Mouse (Mus musculus) liver, embryonic 12.5 days (tissue): ENCODE data around the gene Polr3b. TPM values are rescaled to one million over a fixed set of nuclear protein-coding genes. Genes with fewer than 3 reads are reported as not detected.

ENCODE experiments used
- ATAC-seq: fragments of 200-750 bp; cut with Nextera tagmentation; 2 replicates; pipeline ENCODE4 v1.8.0; 2017; ENCODE audit warnings: moderate number of reproducible peaks, mild to moderate bottlenecking, moderate library complexity
- H3K27ac ChIP-seq: fragments of 300-500 bp; sonication (generic); 2 replicates; pipeline ENCODE4 v1.5.1; 2016; ENCODE audit warnings: mild to moderate bottlenecking
- H3K27me3 ChIP-seq: fragments of 300-500 bp; sonication (generic); replicated peaks from 2 replicates; pipeline ENCODE4 v1.6.1; 2016; ENCODE audit warnings: mild to moderate bottlenecking, moderate library complexity
- H3K36me3 ChIP-seq: fragments of 300-500 bp; sonication (generic); 2 replicates; pipeline ENCODE4 v1.6.1; 2016; ENCODE audit warnings: mild to moderate bottlenecking, moderate library complexity
- H3K4me1 ChIP-seq: fragments of 300-500 bp; sonication (generic); 2 replicates; pipeline ENCODE4 v1.6.1; 2016
- H3K4me2 ChIP-seq: fragments of 300-500 bp; sonication (generic); 2 replicates; pipeline ENCODE4 v1.6.1; 2016; ENCODE audit warnings: mild to moderate bottlenecking, moderate library complexity
- H3K4me3 ChIP-seq: fragments of 300-500 bp; sonication (generic); 2 replicates; pipeline ENCODE4 v1.5.1; 2016; ENCODE audit warnings: mild to moderate bottlenecking, moderate library complexity
- H3K9ac ChIP-seq: fragments of 300-500 bp; sonication (generic); 2 replicates; pipeline ENCODE4 v1.6.1; 2016; ENCODE audit warnings: mild to moderate bottlenecking, moderate library complexity
- H3K9me3 ChIP-seq: fragments of 300-500 bp; sonication (generic); replicated peaks from 2 replicates; pipeline ENCODE4 v1.6.1; 2016; ENCODE audit warnings: mild to moderate bottlenecking, moderate library complexity
- WGBS: fragments of 180-500 bp; shearing (Covaris S2); methylation state at CpG from one replicate; pipeline ENCODE4 v1.1.7; 2016; ENCODE audit not compliant: insufficient replicate concordance; 5-methylcytosine and 5-hydroxymethylcytosine counted together
- polyA plus RNA-seq: library from polyadenylated mRNA; unstranded; fragments of >200 nt; fragmentation: Nextera tagmentation; extraction: Ambion mirVana; gene quantifications from 2 replicates; pipeline ENCODE4 v1.2.1, GENCODE M21; 2016

Polr3b gene
- polyA plus RNA-seq, 1 experiment from 2014 or later, result 9.9 TPM

- H3K27me3 ChIP-seq, result no peaks in the 10 kb centered on the region
- peaks cover 60% of the 10 kb centered on the region for H3K36me3 ChIP-seq
- 84% methylated on average over 1 of the region's 1 CpGs for WGBS
- H3K4me2 ChIP-seq, result no peak overlapping the region
- H3K4me3 ChIP-seq, result no peak overlapping the region
- H3K27ac ChIP-seq, result peak overlapping the region; percentile 93; the same call in 1 of the 2 replicates
- ATAC-seq, result no peak
- no peak overlapping the region for H3K9ac ChIP-seq
- no peaks in the 10 kb centered on the region for H3K9me3 ChIP-seq
- peaks cover 46% of the 10 kb centered on the region for H3K4me1 ChIP-seq
Measured at GRCm38 (mm10) chr10:84702115-84702514, 80.0 kb downstream of the Polr3b start.

- Histone ChIP-seq H3K4me2 (no peak overlapping the region), H3K9ac (no peak overlapping the region), H3K9me3 (no peaks in the 10 kb centered on the region), H3K36me3 (peaks cover 42% of the 10 kb centered on the region), H3K4me3 (no peak overlapping the region), H3K27ac (no peak overlapping the region), H3K4me1 (peaks cover 39% of the 10 kb centered on the region), H3K27me3 (no peaks in the 10 kb centered on the region)
- 72% methylated on average over 1 of the region's 1 CpGs for WGBS
- ATAC-seq, result no peak
Measured at GRCm38 (mm10) chr10:84704594-84704993, 82.5 kb downstream of the Polr3b start.

- no peaks in the 10 kb centered on the region for H3K9me3 ChIP-seq
- H3K36me3 ChIP-seq, result peaks cover 36% of the 10 kb centered on the region
- WGBS, result 75% methylated on average over 7 of the region's 7 CpGs
- ATAC-seq, result no peak
- H3K4me3 ChIP-seq, result no peak overlapping the region
- H3K27ac ChIP-seq, result no peak overlapping the region
- no peak overlapping the region for H3K4me2 ChIP-seq
- no peak overlapping the region for H3K9ac ChIP-seq
- H3K27me3 ChIP-seq, result no peaks in the 10 kb centered on the region
- peaks cover 32% of the 10 kb centered on the region for H3K4me1 ChIP-seq
Measured at GRCm38 (mm10) chr10:84705234-84705633, 83.1 kb downstream of the Polr3b start.

GRCm38 (mm10) chr10:84706543-84706942 is 84.5 kb downstream of the Polr3b start:
- Histone ChIP-seq H3K36me3 (peaks cover 23% of the 10 kb centered on the region), H3K27me3 (no peaks in the 10 kb centered on the region), H3K4me2 (no peak overlapping the region), H3K4me1 (peaks cover 19% of the 10 kb centered on the region), H3K9me3 (no peaks in the 10 kb centered on the region), H3K27ac (no peak overlapping the region), H3K4me3 (no peak overlapping the region), H3K9ac (no peak overlapping the region)
- ATAC-seq, result no peak
- 73% methylated on average over 8 of the region's 8 CpGs for WGBS

- no peak for ATAC-seq
- Histone ChIP-seq H3K9ac (0 out of 2 replicates have a peak overlapping the region, but pooled peaks have one; percentile 3), H3K36me3 (peaks cover 16% of the 10 kb centered on the region), H3K27me3 (no peaks in the 10 kb centered on the region), H3K9me3 (no peaks in the 10 kb centered on the region), H3K27ac (no peak overlapping the region), H3K4me3 (no peak overlapping the region), H3K4me1 (peaks cover 12% of the 10 kb centered on the region), H3K4me2 (no peak overlapping the region)
- WGBS, result 48% methylated on average over 6 of the region's 6 CpGs
Measured at GRCm38 (mm10) chr10:84707226-84707625, 85.1 kb downstream of the Polr3b start.

GRCm38 (mm10) chr10:84707752-84708530 is 85.8 kb downstream of the Polr3b start:
- Histone ChIP-seq H3K27me3 (no peaks in the 10 kb centered on the region), H3K27ac (no peak overlapping the region), H3K9me3 (no peaks in the 10 kb centered on the region), H3K36me3 (peaks cover 12% of the 10 kb centered on the region; the same call in 1 of the 2 replicates), H3K4me3 (no peak overlapping the region), H3K4me1 (peaks cover 10% of the 10 kb centered on the region; the same call in 1 of the 2 replicates), H3K9ac (no peak overlapping the region), H3K4me2 (no peak overlapping the region)
- no peak for ATAC-seq
- WGBS, result 65% methylated on average over 14 of the region's 14 CpGs

GRCm38 (mm10) chr10:84710192-84710591 is 88.1 kb downstream of the Polr3b start:
- peaks cover 28% of the 10 kb centered on the region for H3K36me3 ChIP-seq
- no peak overlapping the region for H3K4me2 ChIP-seq
- H3K4me3 ChIP-seq, result no peak overlapping the region
- H3K27ac ChIP-seq, result no peak overlapping the region
- H3K4me1 ChIP-seq, result peaks cover 10% of the 10 kb centered on the region; the same call in 1 of the 2 replicates
- no peaks in the 10 kb centered on the region for H3K27me3 ChIP-seq
- no peak for ATAC-seq
- WGBS, result 76% methylated on average over 4 of the region's 4 CpGs
- no peak overlapping the region for H3K9ac ChIP-seq
- H3K9me3 ChIP-seq, result no peaks in the 10 kb centered on the region

GRCm38 (mm10) chr10:84710827-84711226 is 88.7 kb downstream of the Polr3b start:
- Histone ChIP-seq H3K27me3 (no peaks in the 10 kb centered on the region), H3K9ac (no peak overlapping the region), H3K27ac (no peak overlapping the region), H3K4me1 (peaks cover 10% of the 10 kb centered on the region; the same call in 1 of the 2 replicates), H3K36me3 (peaks cover 33% of the 10 kb centered on the region), H3K9me3 (no peaks in the 10 kb centered on the region), H3K4me3 (no peak overlapping the region), H3K4me2 (no peak overlapping the region)
- ATAC-seq, result no peak
- 75% methylated on average over 4 of the region's 4 CpGs for WGBS

GRCm38 (mm10) chr10:84711479-84711878 is 89.4 kb downstream of the Polr3b start:
- H3K27ac ChIP-seq, result no peak overlapping the region
- no peak overlapping the region for H3K4me2 ChIP-seq
- no peaks in the 10 kb centered on the region for H3K27me3 ChIP-seq
- no peak overlapping the region for H3K4me3 ChIP-seq
- 87% methylated on average over 8 of the region's 8 CpGs for WGBS
- peaks cover 37% of the 10 kb centered on the region for H3K36me3 ChIP-seq
- H3K9me3 ChIP-seq, result no peaks in the 10 kb centered on the region
- H3K4me1 ChIP-seq, result peaks cover 8% of the 10 kb centered on the region; the same call in 1 of the 2 replicates
- H3K9ac ChIP-seq, result no peak overlapping the region
- no peak for ATAC-seq

- Histone ChIP-seq H3K9ac (no peak overlapping the region), H3K27me3 (no peaks in the 10 kb centered on the region), H3K4me2 (no peak overlapping the region), H3K27ac (no peak overlapping the region), H3K4me3 (no peak overlapping the region), H3K4me1 (0 out of 2 replicates have a peak, but pooled peaks cover 5% of the 10 kb centered on the region), H3K36me3 (peaks cover 41% of the 10 kb centered on the region), H3K9me3 (no peaks in the 10 kb centered on the region)
- 77% methylated on average over 5 of the region's 5 CpGs for WGBS
- ATAC-seq, result no peak
Measured at GRCm38 (mm10) chr10:84711940-84712339, 89.8 kb downstream of the Polr3b start.

- Histone ChIP-seq H3K4me1 (0 out of 2 replicates have a peak, but pooled peaks cover under 1% of the 10 kb centered on the region), H3K27ac (no peak overlapping the region), H3K4me2 (no peak overlapping the region), H3K9me3 (no peaks in the 10 kb centered on the region), H3K36me3 (peaks cover 41% of the 10 kb centered on the region), H3K9ac (no peak overlapping the region), H3K4me3 (no peak overlapping the region), H3K27me3 (no peaks in the 10 kb centered on the region)
- 90% methylated on average over 6 of the region's 6 CpGs for WGBS
- no peak for ATAC-seq
Measured at GRCm38 (mm10) chr10:84712532-84712931, 90.4 kb downstream of the Polr3b start.

- 80% methylated on average over 10 of the region's 10 CpGs for WGBS
- no peak overlapping the region for H3K4me2 ChIP-seq
Measured at GRCm38 (mm10) chr10:84713043-84713442, 91.0 kb downstream of the Polr3b start.

More at GRCm38 (mm10) chr10:84713043-84713442, 91.0 kb downstream of the Polr3b start:
- H3K4me3 ChIP-seq, result no peak overlapping the region
- no peaks in the 10 kb centered on the region for H3K27me3 ChIP-seq
- no peaks in the 10 kb centered on the region for H3K4me1 ChIP-seq
- no peak overlapping the region for H3K27ac ChIP-seq
- no peaks in the 10 kb centered on the region for H3K9me3 ChIP-seq
- no peak overlapping the region for H3K9ac ChIP-seq
- H3K36me3 ChIP-seq, result peaks cover 41% of the 10 kb centered on the region
- no peak for ATAC-seq
